Mouse (Mus musculus): Measurements from ENCODE around the gene Kbtbd4. TPM values are rescaled to one million over a fixed set of nuclear protein-coding genes. Genes with fewer than 3 reads are reported as not detected.

Kbtbd4 gene
- polyA plus RNA-seq, 2 experiments from 2014 or later = 34.3 to 37.8 TPM

GRCm38 (mm10) chr2:90960012-90960411 is 55.5 kb downstream of the Kbtbd4 start:
- no peak for ATAC-seq

Other genes starting within 250 kb of the Kbtbd4 start
- gene Nup160, start 227.5 kb upstream of the Kbtbd4 start, polyA plus RNA-seq (2017; shearing (Covaris generic)) = 10 to 100 TPM; 23.4 to 28.1 TPM
- gene Fnbp4, start 159.4 kb upstream of the Kbtbd4 start, polyA plus RNA-seq (2017; shearing (Covaris generic)) = 100 to 1,000 TPM in 1 of 2 experiments, 10 to 100 TPM in 1; 84.7 to 121 TPM
- not detected for gene Agbl2, start 122.0 kb upstream of the Kbtbd4 start, polyA plus RNA-seq (2017; shearing (Covaris generic))
- 100 to 1,000 TPM; 116 to 122 TPM for gene Mtch2, start 57.6 kb upstream of the Kbtbd4 start, polyA plus RNA-seq (2017; shearing (Covaris generic))
- 1 to 10 TPM in 1 of 2 experiments, under 1 TPM in 1; 0.89 to 1.5 TPM for gene C1qtnf4, start 18.9 kb upstream of the Kbtbd4 start, polyA plus RNA-seq (2017; shearing (Covaris generic))
- gene Ndufs3, start 87 bp downstream of the Kbtbd4 start, polyA plus RNA-seq (2017; shearing (Covaris generic)) = 100 to 1,000 TPM; 119 to 121 TPM
- 10 to 100 TPM; 44.5 to 53.3 TPM for gene Celf1, start 35.6 kb downstream of the Kbtbd4 start, polyA plus RNA-seq (2017; shearing (Covaris generic))
- gene Rapsn, start 130.9 kb downstream of the Kbtbd4 start, polyA plus RNA-seq (2017; shearing (Covaris generic)) = 1 to 10 TPM; 5.3 to 5.6 TPM
- gene Psmc3, start 149.3 kb downstream of the Kbtbd4 start, polyA plus RNA-seq (2017; shearing (Covaris generic)) = 100 to 1,000 TPM; 196 to 209 TPM
- 10 to 100 TPM; 15.6 to 21.8 TPM for gene Slc39a13, start 165.7 kb downstream of the Kbtbd4 start, polyA plus RNA-seq (2017; shearing (Covaris generic))
- not detected for gene Spi1, start 177.7 kb downstream of the Kbtbd4 start, polyA plus RNA-seq (2017; shearing (Covaris generic))
- not detected for gene Mybpc3, start 213.4 kb downstream of the Kbtbd4 start, polyA plus RNA-seq (2017; shearing (Covaris generic))

Measured in activated CD4-positive, CD25-positive, alpha-beta regulatory T cell, adult 4 months (primary cell).